Mouse (Mus musculus) embryonic facial prominence, embryonic 11.5 days (tissue): ENCODE results near the gene Sult6b1. TPM values are rescaled to one million over a fixed set of nuclear protein-coding genes. Genes with fewer than 3 reads are reported as not detected.

Experiments
- ATAC-seq: fragments of 200-750 bp; cut with Nextera tagmentation; replicated peaks from 2 replicates; pipeline ENCODE4 v1.8.0; 2017; ENCODE audit warnings: low read depth; ENCODE audit not compliant: insufficient number of reproducible peaks, low FRiP score, low TSS enrichment
- DNase-seq: peaks from one replicate; pipeline ENCODE4 v3.0.0-alpha.2; 2015; ENCODE audit warnings: low spot score
- H3K27ac ChIP-seq: fragments of 300-500 bp; sonication (generic); replicated peaks from 2 replicates; pipeline ENCODE4 v1.5.1; 2014; ENCODE audit warnings: mild to moderate bottlenecking, low read depth, low read length, control low read depth
- H3K27me3 ChIP-seq: fragments of 300-500 bp; sonication (generic); 2 replicates; pipeline ENCODE4 v1.6.1; 2014; ENCODE audit warnings: mild to moderate bottlenecking, low read length, moderate library complexity, mixed read lengths; ENCODE audit not compliant: control insufficient read depth, insufficient read depth
- H3K36me3 ChIP-seq: fragments of 300-500 bp; sonication (generic); replicated peaks from 2 replicates; pipeline ENCODE4 v1.6.1; 2014; ENCODE audit warnings: low read depth, mild to moderate bottlenecking, low read length, moderate library complexity, mixed read lengths; ENCODE audit not compliant: control insufficient read depth, insufficient read depth
- H3K4me1 ChIP-seq: fragments of 300-500 bp; sonication (generic); 2 replicates; pipeline ENCODE4 v1.6.1; 2014; ENCODE audit warnings: low read length, mixed read lengths; ENCODE audit not compliant: control insufficient read depth, insufficient read depth
- H3K4me2 ChIP-seq: fragments of 300-500 bp; sonication (generic); 2 replicates; pipeline ENCODE4 v1.6.1; 2014; ENCODE audit warnings: low read depth, mild to moderate bottlenecking, control low read depth, low read length, moderate library complexity
- H3K4me3 ChIP-seq: fragments of 300-500 bp; sonication (generic); 2 replicates; pipeline ENCODE4 v1.5.1; 2014; ENCODE audit warnings: low read depth, low read length, control low read depth
- H3K9ac ChIP-seq: fragments of 300-500 bp; sonication (generic); replicated peaks from 2 replicates; pipeline ENCODE4 v1.6.1; 2014; ENCODE audit warnings: mild to moderate bottlenecking, control low read depth, low read length
- H3K9me3 ChIP-seq: fragments of 300-500 bp; sonication (generic); replicated peaks from 2 replicates; pipeline ENCODE4 v1.6.1; 2016; ENCODE audit warnings: mild to moderate bottlenecking, low read length, inconsistent platforms, mixed read lengths; ENCODE audit not compliant: control insufficient read depth
- WGBS: fragments of 180-500 bp; shearing (Covaris S2); extraction: QIAGEN DNeasy Blood & Tissue Kit; methylation state at CpG from one replicate; pipeline ENCODE4 v1.1.7; 2014; 5-methylcytosine and 5-hydroxymethylcytosine counted together
- polyA plus RNA-seq: library from polyadenylated mRNA; unstranded; fragments of >200 nt; fragmentation: Nextera tagmentation; extraction: Ambion mirVana; gene quantifications from 2 replicates; pipeline ENCODE4 v1.2.1, GENCODE M21; 2014

Gene Sult6b1
- 0.15 and 0.45 TPM in 2 replicates for polyA plus RNA-seq

DNA sequence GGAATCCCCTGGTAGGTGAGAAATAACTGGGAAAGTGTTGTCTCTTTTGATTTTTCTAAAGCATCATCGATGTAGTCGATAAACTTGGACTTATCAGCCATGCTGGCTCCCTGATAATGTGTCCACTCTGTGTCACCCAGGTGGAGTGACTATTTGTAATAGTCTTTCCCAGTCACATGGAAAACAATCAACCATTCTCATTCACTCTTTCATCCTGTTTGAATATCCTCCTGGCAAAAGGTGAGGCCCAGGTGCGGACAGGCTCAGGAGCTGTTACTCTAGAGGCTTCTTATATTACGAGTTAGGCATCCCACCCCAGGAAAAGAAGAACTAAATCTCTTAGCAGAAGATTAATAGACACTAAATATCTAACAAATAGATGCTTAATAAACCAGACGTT, at the start of gene Sult6b1:
TSS of gene Sult6b1 (minus strand) at position 101 of the 400 bp plus-strand sequence.
- WGBS, result 82% methylated on average over 5 of the region's 5 CpGs
- ATAC-seq, result no peak
- DNase-seq, result no peak
- Histone ChIP-seq H3K9ac (no peak within 1 kb of the TSS), H3K4me2 (no peak within 1 kb of the TSS), H3K4me1 (no peaks in the 10 kb centered on the region), H3K4me3 (no peak within 1 kb of the TSS), H3K27me3 (no peaks in the 10 kb centered on the region), H3K9me3 (no peaks in the 10 kb centered on the region), H3K27ac (no peak within 1 kb of the TSS), H3K36me3 (no peaks in the 10 kb centered on the region)

DNA sequence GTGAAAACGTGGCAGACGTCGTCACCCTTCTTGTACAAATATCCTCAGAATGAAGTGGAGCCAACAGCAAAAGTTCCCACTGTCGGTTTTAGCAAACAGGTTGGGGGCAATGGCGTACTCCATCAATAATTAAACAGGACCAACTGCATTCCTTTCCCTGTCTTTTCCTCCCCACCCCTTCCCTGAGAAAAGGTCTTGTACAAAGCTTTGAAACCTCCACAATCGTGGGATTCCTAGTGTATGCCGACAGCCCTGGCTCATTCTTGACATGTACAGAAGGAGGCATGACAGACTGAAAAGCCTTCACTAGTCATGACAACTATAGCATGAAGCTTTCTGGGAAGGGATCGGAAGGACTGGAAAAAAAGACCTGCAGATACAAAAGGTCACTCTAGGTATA, 46.4 kb upstream of the Sult6b1 start:
- DNase-seq (no peak), ATAC-seq (no peak)
- H3K9me3 ChIP-seq, result no peaks in the 10 kb centered on the region
- no peak overlapping the region for H3K9ac ChIP-seq
- peaks cover 3% of the 10 kb centered on the region for H3K36me3 ChIP-seq
- H3K4me3 ChIP-seq, result no peak overlapping the region
- H3K27ac ChIP-seq, result no peak overlapping the region
- WGBS, result 88% methylated on average over 8 of the region's 8 CpGs
- H3K4me2 ChIP-seq, result no peak overlapping the region
- no peaks in the 10 kb centered on the region for H3K27me3 ChIP-seq
- H3K4me1 ChIP-seq, result no peaks in the 10 kb centered on the region

DNA sequence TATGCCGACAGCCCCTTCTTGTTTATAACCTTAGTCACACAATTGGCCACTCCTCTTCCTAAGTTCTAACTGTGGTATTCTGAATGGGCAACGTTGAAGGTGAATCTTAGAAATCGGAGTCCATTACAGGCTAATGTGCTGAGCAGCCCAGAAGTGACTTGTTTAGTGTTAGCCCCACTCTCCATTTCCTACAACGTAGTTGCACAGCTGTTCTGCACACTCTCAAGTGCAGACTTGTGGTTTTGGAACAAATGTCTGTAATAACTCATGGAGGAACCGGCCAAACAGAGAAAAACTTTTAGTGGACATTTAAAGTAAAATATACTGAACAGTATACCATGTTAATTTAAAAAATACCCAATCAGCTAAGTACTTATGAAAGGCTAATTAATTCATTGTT, 45.3 kb upstream of the Sult6b1 start:
- Histone ChIP-seq H3K9me3 (no peaks in the 10 kb centered on the region), H3K36me3 (peaks cover 3% of the 10 kb centered on the region), H3K4me2 (no peak overlapping the region), H3K27ac (no peak overlapping the region), H3K4me3 (no peak overlapping the region), H3K4me1 (no peaks in the 10 kb centered on the region), H3K27me3 (no peaks in the 10 kb centered on the region), H3K9ac (no peak overlapping the region)
- ATAC-seq (no peak), DNase-seq (no peak)
- WGBS, result 91% methylated on average over 5 of the region's 5 CpGs

DNA sequence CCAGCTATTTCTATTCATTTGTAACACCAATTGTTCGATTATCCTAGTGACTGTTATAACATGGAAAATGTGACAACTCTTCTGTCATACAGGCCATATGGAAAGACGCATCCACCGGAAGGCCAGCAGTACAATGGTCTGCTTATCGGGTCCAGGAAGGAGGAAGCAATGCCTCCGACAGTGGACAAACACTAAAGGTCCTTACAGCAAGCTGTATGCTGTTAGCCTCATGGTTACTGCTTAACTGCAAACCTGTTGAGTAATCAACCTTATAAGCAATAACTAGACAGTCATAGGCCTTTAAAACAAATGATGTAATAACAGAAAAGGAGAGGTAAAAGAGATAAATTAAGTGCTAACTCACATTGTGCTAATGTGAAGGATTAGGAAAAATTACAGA, 44.4 kb upstream of the Sult6b1 start:
- Histone ChIP-seq H3K27ac (no peak overlapping the region), H3K9me3 (no peaks in the 10 kb centered on the region), H3K4me3 (no peak overlapping the region), H3K27me3 (no peaks in the 10 kb centered on the region), H3K4me1 (no peaks in the 10 kb centered on the region), H3K4me2 (no peak overlapping the region), H3K36me3 (peaks cover under 1% of the 10 kb centered on the region), H3K9ac (no peak overlapping the region)
- DNase-seq (no peak), ATAC-seq (no peak)
- 95% methylated on average over 5 of the region's 5 CpGs for WGBS

DNA sequence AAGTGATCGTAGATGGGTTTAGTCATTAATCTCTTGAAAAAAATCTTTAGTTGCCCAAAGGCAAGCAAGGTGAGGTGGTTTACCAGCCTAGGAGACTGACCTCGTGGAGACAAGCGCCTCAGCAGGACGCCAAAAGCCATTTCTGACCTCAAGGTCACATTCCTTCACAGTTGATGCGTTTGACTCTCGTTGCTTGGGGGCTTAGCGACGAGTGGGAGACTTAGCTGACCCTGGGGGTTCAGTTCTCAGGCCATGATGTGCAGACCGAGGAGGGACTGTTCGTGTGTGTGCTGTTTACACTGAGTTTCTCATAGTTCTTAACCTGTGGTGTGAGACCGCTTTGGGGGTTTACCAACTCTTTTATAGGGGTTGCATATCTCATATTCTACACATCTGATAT, 35.8 kb upstream of the Sult6b1 start:
- DNase-seq (no peak), ATAC-seq (no peak)
- Histone ChIP-seq H3K4me3 (no peak overlapping the region), H3K27ac (no peak overlapping the region), H3K4me1 (no peaks in the 10 kb centered on the region), H3K4me2 (no peak overlapping the region), H3K9me3 (no peaks in the 10 kb centered on the region), H3K36me3 (no peaks in the 10 kb centered on the region), H3K27me3 (no peaks in the 10 kb centered on the region), H3K9ac (no peak overlapping the region)
- WGBS, result 41% methylated on average over 11 of the region's 11 CpGs

DNA sequence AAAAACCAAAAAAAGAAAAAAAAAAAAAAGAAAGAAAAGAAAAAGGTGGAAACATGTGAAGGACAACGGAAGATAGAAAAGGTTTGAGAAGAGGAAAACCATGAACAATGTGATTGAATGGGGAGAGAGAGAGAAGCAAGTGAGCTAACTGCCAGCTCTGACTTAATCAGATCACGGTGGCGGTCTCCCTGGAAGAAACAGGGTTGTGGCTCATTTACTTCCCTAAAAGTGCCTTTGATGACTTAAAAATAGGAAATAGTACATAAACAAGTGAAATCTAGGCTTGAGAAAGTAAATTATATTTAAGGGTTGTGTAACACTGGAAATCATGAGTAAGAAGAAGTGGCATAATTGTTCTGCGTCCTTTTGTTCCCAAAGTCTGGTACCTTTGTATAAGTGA, 32.1 kb upstream of the Sult6b1 start:
- Histone ChIP-seq H3K27me3 (no peaks in the 10 kb centered on the region), H3K4me1 (no peaks in the 10 kb centered on the region), H3K36me3 (no peaks in the 10 kb centered on the region), H3K4me3 (no peak overlapping the region), H3K9me3 (no peaks in the 10 kb centered on the region), H3K27ac (no peak overlapping the region), H3K4me2 (no peak overlapping the region), H3K9ac (no peak overlapping the region)
- DNase-seq (no peak), ATAC-seq (no peak)
- WGBS, result 90% methylated on average over 4 of the region's 4 CpGs

DNA sequence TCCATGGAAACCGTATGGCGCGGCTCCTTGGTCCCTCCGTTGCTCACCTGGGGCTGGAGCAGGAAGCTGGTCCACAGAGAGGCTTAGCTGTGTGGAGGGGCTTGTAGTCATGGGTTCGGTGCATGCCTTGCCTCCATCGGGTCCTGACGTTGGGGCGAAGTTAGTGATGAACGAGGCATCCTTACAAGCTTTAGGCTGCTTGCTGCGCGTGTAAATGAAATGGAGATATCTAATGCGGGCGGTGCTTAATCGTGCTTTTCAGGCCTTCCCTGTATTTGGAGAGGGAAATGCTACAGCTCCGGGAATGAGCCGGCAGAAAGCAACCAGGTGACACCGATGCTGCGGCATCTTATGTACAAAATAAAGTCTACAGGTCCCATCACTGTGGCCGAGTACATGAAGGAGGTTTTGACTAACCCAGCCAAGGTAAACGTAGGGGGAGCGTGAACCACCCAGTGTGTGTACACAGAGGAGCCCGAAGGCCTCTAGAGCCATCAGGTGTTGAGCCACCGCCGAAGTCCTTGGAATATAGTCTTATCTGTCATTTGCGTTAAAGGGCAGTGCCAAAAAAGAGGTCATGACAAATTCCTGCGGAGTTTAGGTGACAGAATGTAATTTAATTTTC, 30.5 kb upstream of the Sult6b1 start:
- no peaks in the 10 kb centered on the region; the same call in 1 of the 2 replicates for H3K36me3 ChIP-seq
- peak; percentile 55; the same call in 1 of the 2 replicates for ATAC-seq
- H3K4me1 ChIP-seq, result no peaks in the 10 kb centered on the region
- no peaks in the 10 kb centered on the region for H3K27me3 ChIP-seq
- no peak overlapping the region for H3K27ac ChIP-seq
- no peaks in the 10 kb centered on the region for H3K9me3 ChIP-seq
- peak overlapping the region; percentile 61 for H3K9ac ChIP-seq
- 9% methylated on average over 26 of the region's 26 CpGs for WGBS
- H3K4me3 ChIP-seq, result peak overlapping the region; percentile 87
- peak overlapping the region; percentile 62 for H3K4me2 ChIP-seq
- no peak for DNase-seq

DNA sequence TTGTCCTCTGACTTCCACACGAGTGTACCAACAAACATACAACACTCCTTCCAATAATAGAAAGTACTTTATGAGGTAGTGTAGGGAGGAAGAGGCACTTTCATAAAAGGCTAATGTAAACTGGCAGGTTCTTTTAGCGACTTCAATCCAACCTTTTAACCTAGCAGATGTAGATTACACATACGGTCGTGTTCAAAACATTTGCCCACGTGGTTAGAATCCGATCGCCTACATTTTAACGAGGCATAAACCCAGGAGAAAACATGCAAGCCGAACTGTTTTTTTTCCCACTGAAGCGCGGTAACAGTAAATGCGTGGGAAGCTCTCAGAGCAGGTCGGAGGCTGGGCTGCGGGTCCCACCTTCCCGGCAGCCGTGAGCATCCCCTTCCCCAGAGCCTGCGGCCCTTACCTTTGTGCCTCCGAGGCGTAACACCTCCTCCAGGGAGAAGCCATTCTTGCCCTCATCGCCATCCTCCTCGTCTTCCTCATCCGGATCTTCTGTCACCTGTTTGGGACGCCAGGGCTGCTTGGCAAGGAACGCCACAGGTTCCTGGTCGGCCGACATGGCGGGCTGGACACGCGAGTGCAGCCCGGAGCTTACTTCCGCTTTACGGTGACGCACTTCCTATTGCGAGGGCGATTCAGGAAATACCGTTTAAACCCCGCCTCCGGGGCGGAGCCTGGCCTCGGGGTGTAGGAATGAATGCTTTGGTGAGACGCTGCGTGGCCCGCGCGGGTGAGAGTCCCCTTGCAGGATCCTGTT, 29.9 kb upstream of the Sult6b1 start, which contains the start of the genes Cebpz and Ndufaf7:
TSS of gene Cebpz (minus strand) at position 601 of the 763 bp plus-strand sequence.
TSS of gene Ndufaf7 (plus strand) at position 671 of the 763 bp plus-strand sequence.
- ATAC-seq, result peak; percentile 98
- no peaks in the 10 kb centered on the region; the same call in 1 of the 2 replicates for H3K36me3 ChIP-seq
- WGBS, result under 1% methylated on average over 45 of the region's 45 CpGs

More for the DNA sequence above, 29.9 kb upstream of the Sult6b1 start, which contains the start of the genes Cebpz and Ndufaf7:
- Histone ChIP-seq H3K4me3 (peak within 1 kb of the TSS; percentile 87), H3K27ac (no peak within 1 kb of the TSS), H3K9me3 (no peaks in the 10 kb centered on the region), H3K9ac (peak within 1 kb of the TSS; percentile 75), H3K4me2 (peak within 1 kb of the TSS; percentile 62), H3K4me1 (no peaks in the 10 kb centered on the region), H3K27me3 (no peaks in the 10 kb centered on the region)
- DNase-seq, result peak; percentile 100
